Mouse (Mus musculus) gastrocnemius, adult 2 months (tissue): ENCODE results near the gene Thap12. TPM values are rescaled to one million over a fixed set of nuclear protein-coding genes. Genes with fewer than 3 reads are reported as not detected.
A peak's percentile ranks its signal among the peaks of the same experiment; 100 is the strongest.

Experiments
- DNase-seq: peaks from one replicate; pipeline ENCODE4 v3.0.0; 2022
- H3K27ac ChIP-seq: fragments of 200-600 bp; 2 replicates; pipeline ENCODE4 v1.8.1; 2022; ENCODE audit warnings: mild to moderate bottlenecking
- H3K4me3 ChIP-seq: fragments of 200-600 bp; 2 replicates; pipeline ENCODE4 v1.8.1; 2022; ENCODE audit warnings: mild to moderate bottlenecking, moderate library complexity
- CTCF ChIP-seq: fragments of 200-600 bp; IDR thresholded peaks from 2 replicates; pipeline ENCODE4 v1.8.1; 2022; ENCODE audit warnings: antibody characterized with exemption, mild to moderate bottlenecking, moderate library complexity
- intact Hi-C: fragments of 180-260 bp; cut with DNase I; formaldehyde crosslinking; loops from one replicate; pipeline ENCODE4 v1.15.1; 2025
- total RNA-seq, 2 experiments: library from RNA; stranded (reverse); gene quantifications; 2 replicates each; pipeline ENCODE4 v1.2.3; 2021

Gene Thap12
- total RNA-seq, 2 experiments from 2014 or later: 118 to 136 TPM

- no peak overlapping the region for H3K4me3 ChIP-seq
- peak; percentile 55 for DNase-seq
- no peak for TF ChIP-seq CTCF
- H3K27ac ChIP-seq: peak overlapping the region; percentile 55
- intact Hi-C loops: no loop called here
Observed at GRCm38 (mm10) chr7:98736780-98737550, 34.1 kb downstream of the Thap12 start.

- H3K27ac ChIP-seq: no peak overlapping the region
- intact Hi-C loops: loop anchor here (5.0 to 10.0 kb wide), 2 partner anchors 337 to 404 kb away; partner anchors contain the start of gene Uvrag
- TF ChIP-seq CTCF: no peak
- H3K4me3 ChIP-seq: no peak overlapping the region
- DNase-seq: no peak
Observed at GRCm38 (mm10) chr7:98740363-98740762, 37.5 kb downstream of the Thap12 start.

- peak; percentile 72 for DNase-seq
- intact Hi-C loops: loop anchor here (1.0 to 10.0 kb wide), 4 partner anchors 36 to 401 kb away; partner anchors contain the start of gene Uvrag
- H3K4me3 ChIP-seq: no peak overlapping the region
- no peak overlapping the region for H3K27ac ChIP-seq
- TF ChIP-seq CTCF: peak; percentile 94; the same call in 1 of the 2 replicates
Observed at GRCm38 (mm10) chr7:98743312-98743711, 40.4 kb downstream of the Thap12 start.

GRCm38 (mm10) chr7:98750404-98750803 is 47.5 kb downstream of the Thap12 start:
- Histone ChIP-seq H3K27ac (no peak overlapping the region), H3K4me3 (no peak overlapping the region)
- intact Hi-C loops: no loop called here
- DNase-seq: no peak
- no peak for TF ChIP-seq CTCF

GRCm38 (mm10) chr7:98752680-98753079 is 49.8 kb downstream of the Thap12 start:
- intact Hi-C loops: no loop called here
- no peak overlapping the region for H3K4me3 ChIP-seq
- no peak overlapping the region for H3K27ac ChIP-seq
- peak; percentile 81 for DNase-seq
- TF ChIP-seq CTCF: peak; percentile 30

- Histone ChIP-seq H3K4me3 (no peak overlapping the region), H3K27ac (0 out of 2 replicates have a peak overlapping the region, but pooled peaks have one; percentile 28)
- no peak for TF ChIP-seq CTCF
- DNase-seq: no peak
- intact Hi-C loops: no loop called here
Observed at GRCm38 (mm10) chr7:98756050-98756449, 53.1 kb downstream of the Thap12 start.

GRCm38 (mm10) chr7:98756556-98756955 is 53.7 kb downstream of the Thap12 start:
- no peak for TF ChIP-seq CTCF
- intact Hi-C loops: no loop called here
- no peak overlapping the region for H3K4me3 ChIP-seq
- peak; percentile 61 for DNase-seq
- H3K27ac ChIP-seq: 0 out of 2 replicates have a peak overlapping the region, but pooled peaks have one; percentile 28

- no peak for TF ChIP-seq CTCF
- no peak overlapping the region for H3K4me3 ChIP-seq
- peak; percentile 58 for DNase-seq
- H3K27ac ChIP-seq: no peak overlapping the region; the same call in 1 of the 2 replicates
- intact Hi-C loops: no loop called here
Observed at GRCm38 (mm10) chr7:98760126-98760525, 57.2 kb downstream of the Thap12 start.

- TF ChIP-seq CTCF: no peak
- Histone ChIP-seq H3K27ac (no peak overlapping the region), H3K4me3 (no peak overlapping the region)
- intact Hi-C loops: no loop called here
- DNase-seq: no peak
Observed at GRCm38 (mm10) chr7:98763911-98764310, 61.0 kb downstream of the Thap12 start.

- Histone ChIP-seq H3K27ac (no peak overlapping the region), H3K4me3 (no peak overlapping the region)
- no peak for DNase-seq
- no peak for TF ChIP-seq CTCF
- intact Hi-C loops: no loop called here
Observed at GRCm38 (mm10) chr7:98767261-98767660, 64.4 kb downstream of the Thap12 start.

Other genes starting within 250 kb of the Thap12 start
- gene Lrrc32, start 213.8 kb upstream of the Thap12 start, total RNA-seq: 1 to 10 TPM; 3.7 to 4.6 TPM
- 10 to 100 TPM; 19.7 to 22.3 TPM for gene Emsy, start 46.3 kb upstream of the Thap12 start, total RNA-seq
- gene Wnt11, start 132.0 kb downstream of the Thap12 start, total RNA-seq: 1 to 10 TPM; 5.3 to 8.3 TPM